Mouse (Mus musculus) stomach, embryonic 16.5 days (tissue): ENCODE data around the gene Olfr394. TPM values are rescaled to one million over a fixed set of nuclear protein-coding genes. Genes with fewer than 3 reads are reported as not detected.
"Not testable (repeated sequence)": the region's sequence is repeated elsewhere in the genome, so short reads cannot be mapped to it uniquely, and the experiment has no call there.

Experiments
- ATAC-seq: fragments of 200-750 bp; cut with Nextera tagmentation; 2 replicates; pipeline ENCODE4 v1.8.0; 2017; ENCODE audit warnings: moderate number of reproducible peaks, moderate TSS enrichment; ENCODE audit not compliant: insufficient read depth, low FRiP score
- H3K27ac ChIP-seq: fragments of 300-500 bp; sonication (generic); 2 replicates; pipeline ENCODE4 v1.5.1; 2014; ENCODE audit warnings: low read length
- H3K27me3 ChIP-seq: fragments of 300-500 bp; sonication (generic); 2 replicates; pipeline ENCODE4 v1.6.1; 2014; ENCODE audit warnings: low read length, control low read depth, mixed read lengths; ENCODE audit not compliant: control insufficient read depth, insufficient read depth
- H3K36me3 ChIP-seq: fragments of 300-500 bp; sonication (generic); 2 replicates; pipeline ENCODE4 v1.6.1; 2014; ENCODE audit warnings: low read length; ENCODE audit not compliant: control insufficient read depth, insufficient read depth
- H3K4me1 ChIP-seq: fragments of 300-500 bp; sonication (generic); 2 replicates; pipeline ENCODE4 v1.6.1; 2014; ENCODE audit warnings: low read length, control low read depth, mixed read lengths; ENCODE audit not compliant: control insufficient read depth, insufficient read depth
- H3K4me2 ChIP-seq: fragments of 300-500 bp; sonication (generic); 2 replicates; pipeline ENCODE4 v1.6.1; 2014; ENCODE audit warnings: low read depth, low read length, mixed read lengths
- H3K4me3 ChIP-seq: fragments of 300-500 bp; sonication (generic); replicated peaks from 2 replicates; pipeline ENCODE4 v1.5.1; 2014; ENCODE audit warnings: mild to moderate bottlenecking, low read length
- H3K9ac ChIP-seq: fragments of 300-500 bp; sonication (generic); 2 replicates; pipeline ENCODE4 v1.6.1; 2014; ENCODE audit warnings: low read length
- H3K9me3 ChIP-seq: fragments of 300-500 bp; sonication (generic); replicated peaks from 2 replicates; pipeline ENCODE4 v1.6.1; 2016; ENCODE audit warnings: low read length, control low read depth; ENCODE audit not compliant: control insufficient read depth
- WGBS: fragments of 180-500 bp; shearing (Covaris S2); extraction: QIAGEN DNeasy Blood & Tissue Kit; methylation state at CpG from one replicate; pipeline ENCODE4 v1.1.7; 2014; 5-methylcytosine and 5-hydroxymethylcytosine counted together
- polyA plus RNA-seq: library from polyadenylated mRNA; unstranded; fragments of >200 nt; fragmentation: Nextera tagmentation; extraction: Ambion mirVana; gene quantifications from 2 replicates; pipeline ENCODE4 v1.2.1, GENCODE M21; 2015

Gene Olfr394
- polyA plus RNA-seq, result not detected in 2 replicates

DNA sequence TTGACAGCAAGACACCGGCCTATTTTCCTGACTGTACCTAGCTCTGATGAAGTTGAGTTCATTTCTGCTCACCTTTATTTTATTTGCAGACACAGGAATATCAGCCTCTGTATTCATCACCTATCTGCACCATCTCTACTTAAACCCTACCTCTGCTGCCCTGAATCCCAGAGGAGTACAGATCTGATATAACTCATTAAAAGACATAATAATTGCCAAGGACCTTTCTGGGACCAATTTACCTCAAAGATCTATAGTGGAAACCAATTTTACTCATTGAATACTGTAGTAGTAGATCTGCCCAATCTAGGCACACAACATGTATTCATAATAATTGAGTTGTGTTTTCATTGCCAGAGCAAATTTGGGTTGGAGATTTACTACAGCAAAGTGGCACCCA lies at the start of gene Olfr394:
Gene Olfr394 (minus strand): TSS at position 101 of the 400 bp plus-strand sequence.
- no peak within 1 kb of the TSS for H3K4me3 ChIP-seq
- no peaks in the 10 kb centered on the region for H3K36me3 ChIP-seq
- no peaks in the 10 kb centered on the region for H3K4me1 ChIP-seq
- H3K27ac ChIP-seq, result no peak within 1 kb of the TSS
- no peaks in the 10 kb centered on the region for H3K9me3 ChIP-seq
- H3K9ac ChIP-seq, result no peak within 1 kb of the TSS
- ATAC-seq, result no peak
- H3K4me2 ChIP-seq, result no peak within 1 kb of the TSS
- WGBS, result 77% methylated on average over 1 of the region's 1 CpGs
- no peaks in the 10 kb centered on the region for H3K27me3 ChIP-seq

GRCm38 (mm10) chr11:73936377-73936776 lies 45.8 kb upstream of the Olfr394 start, which contains the start of gene Olfr23:
Gene Olfr23, plus strand, starts transcription at chr11:73936677.
- ATAC-seq, result no peak
- H3K4me1 ChIP-seq, result no peaks in the 10 kb centered on the region
- no peak within 1 kb of the TSS for H3K27ac ChIP-seq
- H3K9me3 ChIP-seq, result no peaks in the 10 kb centered on the region
- no peak within 1 kb of the TSS for H3K4me2 ChIP-seq
- H3K4me3 ChIP-seq, result no peak within 1 kb of the TSS
- H3K27me3 ChIP-seq, result no peaks in the 10 kb centered on the region
- no peaks in the 10 kb centered on the region for H3K36me3 ChIP-seq
- H3K9ac ChIP-seq, result no peak within 1 kb of the TSS

GRCm38 (mm10) chr11:73909199-73909598 lies 18.6 kb upstream of the Olfr394 start, which contains the start of gene Olfr395:
Gene Olfr395, minus strand, starts transcription at chr11:73909299.
- not testable (repeated sequence) for H3K9me3 ChIP-seq, H3K36me3 ChIP-seq

GRCm38 (mm10) chr11:73851354-73851753 lies 39.2 kb downstream of the Olfr394 start, which contains the start of gene Olfr393:
Gene Olfr393, minus strand, starts transcription at chr11:73851454.
- Histone ChIP-seq H3K4me3 (no peak within 1 kb of the TSS), H3K27me3 (no peaks in the 10 kb centered on the region), H3K27ac (no peak within 1 kb of the TSS), H3K9me3 (no peaks in the 10 kb centered on the region), H3K9ac (no peak within 1 kb of the TSS), H3K36me3 (no peaks in the 10 kb centered on the region), H3K4me1 (no peaks in the 10 kb centered on the region), H3K4me2 (no peak within 1 kb of the TSS)
- no peak for ATAC-seq

More at GRCm38 (mm10) chr11:73909199-73909598, 18.6 kb upstream of the Olfr394 start, which contains the start of gene Olfr395:
- not testable (repeated sequence) for H3K4me3 ChIP-seq, ATAC-seq, H3K9ac ChIP-seq, H3K4me2 ChIP-seq, H3K27me3 ChIP-seq, H3K4me1 ChIP-seq, H3K27ac ChIP-seq
- 77% methylated on average over 4 of the region's 4 CpGs for WGBS

Other genes with a start within 250 kb of the Olfr394 start
- gene Zfp735, start 202.0 kb downstream of the Olfr394 start, polyA plus RNA-seq, result not detected in 2 replicates
- not detected in 2 replicates for gene Olfr389, start 110.1 kb downstream of the Olfr394 start, polyA plus RNA-seq
- not detected in 2 replicates for gene Olfr390, start 107.8 kb downstream of the Olfr394 start, polyA plus RNA-seq
- gene Olfr391-ps, start 87.7 kb downstream of the Olfr394 start, polyA plus RNA-seq, result not detected in 2 replicates
- gene Olfr392, start 73.7 kb downstream of the Olfr394 start, polyA plus RNA-seq, result not detected in 2 replicates
- gene Olfr393, start 39.3 kb downstream of the Olfr394 start, polyA plus RNA-seq, result not detected in 2 replicates
- gene Olfr395, start 18.5 kb upstream of the Olfr394 start, polyA plus RNA-seq, result not detected in 2 replicates
- gene Olfr23, start 45.9 kb upstream of the Olfr394 start, polyA plus RNA-seq, result not detected in 2 replicates
- gene Olfr397, start 70.0 kb upstream of the Olfr394 start, polyA plus RNA-seq, result not detected in 2 replicates
- gene Olfr398, start 99.6 kb upstream of the Olfr394 start, polyA plus RNA-seq, result not detected in 2 replicates
- gene Olfr139, start 165.8 kb upstream of the Olfr394 start, polyA plus RNA-seq, result not detected in 2 replicates
- not detected in 2 replicates for gene Olfr399, start 165.8 kb upstream of the Olfr394 start, polyA plus RNA-seq
- not detected in 2 replicates for gene Zfp616, start 179.2 kb upstream of the Olfr394 start, polyA plus RNA-seq
- not detected in 2 replicates for gene Olfr401, start 222.9 kb upstream of the Olfr394 start, polyA plus RNA-seq